Mouse (Mus musculus) adrenal gland, postnatal 25 days (tissue): ENCODE measurements around the gene Spink2. TPM values are rescaled to one million over a fixed set of nuclear protein-coding genes. Genes with fewer than 3 reads are reported as not detected.
"Not testable (repeated sequence)": the region's sequence is repeated elsewhere in the genome, so short reads cannot be mapped to it uniquely, and the experiment has no call there.

Experiments
- DNase-seq: peaks from one replicate; pipeline ENCODE4 v3.0.0; 2021; ENCODE audit warnings: mixed read lengths
- long read RNA-seq: library from polyadenylated mRNA; stranded (forward); transcript quantifications from one replicate; pipeline ENCODE4 v2.0.0, GENCODE M21; 2021
- total RNA-seq: library from RNA; stranded (reverse); gene quantifications from 2 replicates; pipeline ENCODE4 v1.2.3, GENCODE M21; 2021

Spink2 gene
- not detected in 2 replicates for total RNA-seq
- long read RNA-seq: 0 reads

GRCm38 (mm10) chr5:77211236-77211635 lies at the start of gene Spink2:
Gene Spink2 (minus strand): TSS chr5:77211471.
- DNase-seq: peak; percentile 32

- DNase-seq: no peak
These were observed 48.9 kb upstream of the Spink2 start for GRCm38 (mm10) chr5:77260141-77260540.

GRCm38 (mm10) chr5:77259315-77259714 lies 48.0 kb upstream of the Spink2 start:
- no peak for DNase-seq

- no peak for DNase-seq
These were observed 46.3 kb upstream of the Spink2 start for GRCm38 (mm10) chr5:77257603-77258002.

GRCm38 (mm10) chr5:77254402-77254801 lies 43.1 kb upstream of the Spink2 start:
- no peak for DNase-seq

GRCm38 (mm10) chr5:77253154-77253553 lies 41.9 kb upstream of the Spink2 start:
- DNase-seq: no peak

- no peak for DNase-seq
These were observed 41.0 kb upstream of the Spink2 start for GRCm38 (mm10) chr5:77252115-77252827.

GRCm38 (mm10) chr5:77251656-77252055 lies 40.4 kb upstream of the Spink2 start:
- DNase-seq: no peak

- DNase-seq: no peak
These were observed 38.8 kb upstream of the Spink2 start for GRCm38 (mm10) chr5:77250083-77250482.

GRCm38 (mm10) chr5:77245787-77246671 lies 34.8 kb upstream of the Spink2 start:
- no peak for DNase-seq

- DNase-seq: no peak
These were observed 34.2 kb upstream of the Spink2 start for GRCm38 (mm10) chr5:77245463-77245786.

GRCm38 (mm10) chr5:77244331-77244987 lies 33.2 kb upstream of the Spink2 start:
- DNase-seq: no peak

- DNase-seq: no peak
These were observed 25.8 kb upstream of the Spink2 start for GRCm38 (mm10) chr5:77237104-77237503.

- no peak for DNase-seq
These were observed 23.6 kb upstream of the Spink2 start for GRCm38 (mm10) chr5:77234921-77235320.

- DNase-seq: not testable (repeated sequence)
These were observed 20.6 kb upstream of the Spink2 start for GRCm38 (mm10) chr5:77231863-77232262.

GRCm38 (mm10) chr5:77228986-77229385 lies 17.7 kb upstream of the Spink2 start:
- no peak for DNase-seq

GRCm38 (mm10) chr5:77223043-77223975 lies 12.0 kb upstream of the Spink2 start:
- DNase-seq: no peak

GRCm38 (mm10) chr5:77217724-77218123 lies 6.5 kb upstream of the Spink2 start:
- DNase-seq: no peak

GRCm38 (mm10) chr5:77217211-77217610 lies 5.9 kb upstream of the Spink2 start:
- DNase-seq: peak; percentile 65

GRCm38 (mm10) chr5:77206134-77206533 lies 5.1 kb downstream of the Spink2 start:
- DNase-seq: no peak

- DNase-seq: no peak
These were observed 9.0 kb downstream of the Spink2 start for GRCm38 (mm10) chr5:77202238-77202637.

- no peak for DNase-seq
These were observed 10.6 kb downstream of the Spink2 start for GRCm38 (mm10) chr5:77200695-77201094.
